Comparison of ENCODE assay signal across 15 mouse cellular contexts in the genomic region with DNA sequence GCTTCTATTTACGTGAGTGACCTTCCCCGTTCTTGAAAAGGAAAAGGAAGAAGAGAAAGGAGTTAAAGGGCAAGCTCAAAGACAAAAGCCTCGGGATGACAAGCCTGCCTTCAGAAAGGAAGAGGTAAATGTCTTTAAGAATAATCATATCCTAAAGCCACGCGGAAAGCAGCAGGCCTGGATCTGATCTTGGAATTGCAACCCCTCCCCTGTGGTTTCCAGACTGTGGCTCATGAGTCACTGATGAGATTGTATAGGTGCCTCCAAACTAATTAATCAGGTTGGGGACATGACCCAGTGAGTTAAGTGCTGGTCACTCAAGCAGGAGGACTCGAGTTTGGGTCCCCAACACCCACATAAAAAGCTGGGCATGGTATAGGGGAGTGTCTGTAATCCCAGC. TPM values are rescaled to one million over a fixed set of nuclear protein-coding genes. Genes with fewer than 3 reads are reported as not detected.
"Had no signal": no experiment of that assay in that cellular context is flagged by ENCODE, and none has a peak within 500 bp of the region (broad histone marks: within the 10 kb centered on the region; RNA-seq: fewer than 3 reads in every experiment).

No protein-coding gene starts in this region.

- H3K4me1 ChIP-seq: liver, embryonic 13.5 days; midbrain, embryonic 15.5 days; neural tube, embryonic 12.5 days had no signal

- H3K9me3 ChIP-seq: liver, embryonic 13.5 days; liver, embryonic 15.5 days; midbrain, embryonic 13.5 days; midbrain, embryonic 15.5 days; neural tube, embryonic 12.5 days; stomach, embryonic 15.5 days had no signal

- DNase-seq: liver, embryonic 13.5 days; lung, adult 18-20 months; lung, embryonic 14.5 days; lung, postnatal 10 days; lung, postnatal 36 days; right cerebral cortex, postnatal 14 days; thymus, adult 2 months; thymus, postnatal 25 days; thymus, postnatal 4 days had no signal

- H3K27me3 ChIP-seq: liver, embryonic 13.5 days; liver, embryonic 15.5 days; midbrain, embryonic 13.5 days; midbrain, embryonic 15.5 days; neural tube, embryonic 12.5 days; stomach, embryonic 15.5 days had no signal

- ATAC-seq: midbrain, embryonic 13.5 days; midbrain, embryonic 15.5 days had no signal

- H3K4me3 ChIP-seq: liver, embryonic 13.5 days; liver, embryonic 15.5 days; midbrain, embryonic 13.5 days; midbrain, embryonic 15.5 days; neural tube, embryonic 12.5 days; stomach, embryonic 15.5 days had no signal

- H3K36me3 ChIP-seq: liver, embryonic 15.5 days; midbrain, embryonic 15.5 days; neural tube, embryonic 12.5 days had no signal

RNA-seq across cellular contexts. Expression of gene Agbl3, which starts 32.4 kb away (rescaled TPM):
- total RNA-seq: monocyte, adult 5-6 weeks had no signal
